Mouse (Mus musculus) CD8-positive naive resting alpha-beta T cell, adult 2 months (primary cell): ENCODE results near the gene Ptpre.

Experiments used
- DNase-seq, 2 experiments: peaks; one replicate each; pipeline ENCODE4 v3.0.0; 2022; ENCODE audit warnings: low read depth in 2 of 2, low spot score in 2 of 2

Gene Ptpre

DNA sequence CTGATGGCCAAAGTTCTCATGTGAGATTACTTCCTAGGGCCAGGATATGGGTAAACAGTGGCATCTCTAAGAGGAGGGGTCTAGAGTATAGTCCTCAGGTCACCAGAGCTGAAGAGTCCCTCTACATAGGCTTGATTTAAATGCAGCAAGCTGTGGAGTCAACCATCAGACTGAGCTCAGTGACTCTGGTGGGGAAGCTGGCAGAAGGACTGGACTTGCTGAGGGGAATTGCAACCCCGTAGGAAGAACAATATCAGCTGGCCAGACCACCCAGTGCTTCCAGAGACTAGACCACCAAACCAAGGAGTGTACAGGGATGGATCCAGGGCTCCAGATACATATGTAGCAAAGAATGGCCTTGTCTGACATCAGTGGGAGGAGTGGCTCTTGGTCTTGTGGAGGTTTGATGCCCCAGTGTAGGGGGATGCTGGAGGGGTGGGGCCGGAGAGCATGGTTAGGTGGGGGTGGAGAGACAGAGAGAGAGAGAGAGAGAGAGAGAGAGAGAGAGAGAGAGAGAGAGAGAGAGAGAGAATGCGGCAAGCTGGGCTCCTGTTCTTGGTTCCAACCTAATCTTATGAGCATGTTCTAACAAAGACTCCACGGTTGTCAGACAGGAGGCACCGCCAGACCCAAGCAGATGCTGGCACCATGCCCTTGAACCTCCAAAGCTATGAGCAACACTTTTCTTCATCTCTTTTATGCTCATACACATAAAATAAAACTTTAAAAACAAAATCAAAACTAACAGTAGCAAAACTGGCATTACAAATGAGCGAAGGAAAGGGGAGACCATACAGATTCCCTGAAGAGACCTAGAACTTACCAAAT lies 184.9 kb downstream of the Ptpre start:
- DNase-seq: no peak

DNA sequence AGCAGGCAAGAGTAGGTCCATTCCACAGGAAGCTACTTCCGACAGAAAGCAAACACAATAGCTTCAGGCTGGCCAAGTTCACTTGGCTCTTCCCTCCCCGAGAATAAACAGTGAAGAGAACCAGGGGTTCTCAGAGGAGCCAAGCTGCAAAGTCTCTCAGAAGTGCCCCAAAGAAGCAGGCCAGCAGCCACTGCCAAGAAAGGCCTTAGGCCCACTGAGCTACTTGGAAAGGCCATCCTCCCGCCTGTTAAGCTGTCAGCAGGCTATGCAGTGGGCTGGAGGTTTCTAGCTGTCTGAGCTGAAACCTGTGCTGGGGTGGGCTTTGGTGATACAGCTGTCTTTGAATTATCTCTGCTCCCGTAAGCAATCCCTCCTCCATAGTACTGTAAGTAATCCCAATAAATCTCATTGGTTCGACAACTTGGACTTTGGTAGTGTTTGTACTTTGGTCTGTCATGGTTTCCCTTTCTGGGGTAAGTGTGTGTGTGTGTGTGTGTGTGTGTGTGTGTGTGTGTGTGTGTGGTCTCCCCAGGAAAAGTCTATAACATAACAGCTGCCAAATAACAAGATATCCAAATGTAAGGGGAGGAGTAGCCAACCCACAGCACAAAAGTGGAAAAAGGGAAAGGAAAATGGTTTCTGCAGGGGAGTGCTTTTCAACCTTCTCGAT lies 186.5 kb downstream of the Ptpre start:
- DNase-seq: no peak

DNA sequence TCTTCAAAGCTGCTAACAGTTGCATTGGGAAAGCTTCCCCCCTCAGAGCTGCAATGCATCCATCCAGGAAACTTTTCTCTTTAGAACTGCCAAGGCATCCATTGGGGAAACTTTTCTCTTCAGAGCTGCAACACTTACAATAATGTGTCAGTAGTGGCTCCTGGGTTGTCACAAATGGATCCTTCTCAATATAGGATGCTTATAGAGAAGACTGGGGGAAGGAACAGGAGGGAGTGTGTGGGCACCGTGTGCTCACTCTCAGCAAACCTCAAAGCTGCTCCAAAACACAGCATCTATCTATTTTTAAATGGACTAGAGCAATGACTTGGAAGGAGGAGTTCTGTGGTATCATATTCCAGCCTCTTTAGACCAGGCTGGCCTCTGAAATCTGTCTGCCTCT lies 189.4 kb downstream of the Ptpre start:
- DNase-seq: no peak

DNA sequence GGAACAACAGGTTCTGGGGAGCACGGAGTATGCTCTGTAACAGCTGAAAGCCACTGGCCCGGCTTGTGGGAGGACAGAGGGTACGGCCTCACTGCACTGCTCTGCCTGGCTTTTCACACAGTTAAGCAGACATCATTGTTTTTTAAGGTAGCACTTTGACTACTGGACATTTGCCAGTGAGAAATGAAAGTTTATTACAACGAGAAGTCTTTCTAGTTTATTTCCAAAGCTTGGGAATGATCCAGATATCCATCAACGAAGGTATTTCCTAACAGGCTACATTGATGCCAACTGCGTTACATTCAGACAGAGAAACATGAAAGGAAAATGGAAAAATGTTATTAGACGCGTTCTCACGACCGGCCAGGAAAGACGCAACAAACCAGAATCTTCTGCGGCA lies 190.8 kb downstream of the Ptpre start:
- no peak for DNase-seq

DNA sequence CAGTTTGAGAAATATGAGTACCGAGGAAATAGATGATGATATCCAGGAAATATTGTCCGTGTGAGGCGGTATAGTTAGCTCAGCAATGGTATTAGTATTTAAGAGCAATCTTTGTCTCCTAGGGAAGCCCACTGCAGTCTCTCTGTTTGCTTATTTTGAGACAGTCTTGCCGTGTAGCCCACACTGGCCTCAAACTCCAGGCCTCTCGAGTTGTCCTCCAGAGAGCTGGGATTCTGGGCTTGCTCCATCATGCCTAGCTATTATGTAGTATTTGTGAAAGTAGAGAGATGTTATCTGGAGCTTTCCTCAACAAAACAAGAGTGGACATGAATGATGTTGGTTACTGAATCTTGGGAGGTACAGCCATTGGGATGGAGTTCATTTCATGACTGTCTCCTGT lies 197.1 kb downstream of the Ptpre start:
- no peak for DNase-seq

DNA sequence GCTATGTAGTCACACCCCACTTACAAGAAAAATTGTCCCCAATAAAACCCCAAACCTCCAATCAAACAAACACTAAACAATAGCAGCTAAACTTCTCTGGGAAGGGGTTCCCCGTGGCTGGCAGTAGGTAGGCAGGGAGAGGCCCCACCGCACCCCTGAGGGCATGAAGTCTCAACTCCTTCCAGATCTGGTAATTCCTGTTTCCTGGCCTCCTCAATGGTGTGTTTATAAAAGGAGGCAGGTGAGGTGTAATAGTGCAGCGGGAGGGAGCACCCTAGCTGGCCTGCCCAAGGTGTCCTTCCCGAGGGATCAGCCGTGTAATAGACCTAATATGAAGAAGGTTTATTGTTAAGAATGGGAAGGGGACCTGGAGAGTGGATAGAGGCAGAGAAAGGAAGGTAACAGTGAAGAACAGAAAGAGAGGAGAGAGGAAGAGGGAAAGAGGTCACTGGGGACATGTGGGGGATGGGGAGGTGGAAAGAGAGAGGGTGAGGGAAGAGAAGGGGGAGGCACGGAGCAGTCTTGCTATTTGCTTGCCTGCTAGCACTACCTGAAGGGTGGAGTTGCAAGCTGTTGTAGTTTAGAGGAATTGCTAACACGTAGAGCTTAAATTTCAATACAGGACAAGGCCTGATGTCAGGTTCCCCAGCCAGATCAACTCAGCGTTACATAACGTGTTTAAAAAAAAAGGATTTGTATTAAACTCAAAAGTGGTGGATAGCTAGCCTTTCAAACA lies 197.8 kb downstream of the Ptpre start:
- DNase-seq: no peak
